Mouse (Mus musculus) left cerebral cortex, adult 18-20 months (tissue): ENCODE data around the gene Ostc. TPM values are rescaled to one million over a fixed set of nuclear protein-coding genes. Genes with fewer than 3 reads are reported as not detected.

Source experiments
- DNase-seq, 2 experiments: peaks; one replicate each; pipeline ENCODE4 v3.0.0; 2021 to 2022; ENCODE audit warnings: low spot score in 2 of 2, mixed read lengths in 1 of 2
- long read RNA-seq, 2 experiments: library from polyadenylated mRNA; stranded (forward); transcript quantifications; one replicate each; pipeline ENCODE4 v2.0.0; 2021
- total RNA-seq, 2 experiments: library from RNA; stranded (reverse); gene quantifications; 2 replicates each; pipeline ENCODE4 v1.2.3; 2021

The Ostc gene
- 10 to 100 TPM; 57.4 to 61.3 TPM for total RNA-seq
- long read RNA-seq, experiment 1, transcript Ostc-201 (4 exons, 1,067 nt), result major isoform, 65 of 72 reads
- long read RNA-seq, experiment 1, partial matches to known transcripts, result 5 of 72 reads
- long read RNA-seq, experiment 1, other reads (novel, unspliced or antisense), result 0 of 72 reads
- long read RNA-seq, experiment 2, transcript Ostc-201 (4 exons, 1,067 nt), result major isoform, 79 of 84 reads
- long read RNA-seq, experiment 2, partial matches to known transcripts, result 1 of 84 reads
- long read RNA-seq, experiment 2, other reads (novel, unspliced or antisense), result 0 of 84 reads

DNA sequence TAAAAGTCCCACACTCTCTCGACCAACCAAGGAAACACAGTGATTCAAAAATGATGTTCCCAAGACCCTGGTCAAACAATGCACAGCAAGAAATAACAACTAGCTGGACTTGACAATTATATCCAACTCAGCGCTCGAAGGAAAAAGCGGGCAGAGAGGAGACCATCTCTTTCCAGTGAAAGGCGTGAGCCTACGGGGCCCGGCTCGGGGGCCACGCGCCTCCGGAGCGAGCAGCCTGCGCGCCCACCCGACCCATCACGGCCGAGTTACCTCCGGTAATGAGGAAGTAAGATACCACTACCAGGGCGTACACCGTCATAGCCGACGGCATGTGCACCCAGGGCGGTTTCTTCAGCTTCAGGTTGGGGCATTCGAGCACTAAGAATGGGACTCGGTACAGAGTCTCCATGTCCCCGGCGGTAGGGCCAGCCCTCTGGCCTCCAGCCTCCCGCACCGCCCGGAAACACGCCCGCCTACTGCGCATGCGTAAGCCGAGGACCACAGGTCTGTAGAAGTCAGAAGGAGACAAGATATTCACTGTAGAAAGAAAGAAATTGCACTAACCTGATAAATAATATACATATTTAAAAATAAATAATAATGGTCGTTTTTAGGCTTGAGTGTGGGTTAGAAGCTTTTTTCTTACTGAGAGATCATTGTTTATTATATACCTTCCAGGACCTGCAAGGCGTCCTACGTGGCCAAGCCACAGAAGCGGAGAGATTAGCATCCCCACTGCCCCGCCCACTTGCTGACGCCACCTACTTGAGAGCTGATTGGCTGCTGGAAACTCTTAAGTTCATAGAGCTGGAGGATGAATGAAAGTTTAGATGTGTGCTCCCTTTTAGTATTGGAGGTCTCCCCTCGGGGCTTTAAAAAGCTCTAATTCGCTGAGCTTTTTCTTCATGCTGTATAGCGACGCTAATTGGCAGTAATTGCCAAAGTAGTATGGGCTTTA is at the start of gene Ostc:
Gene Ostc (minus strand): TSS at position 478 of the 958 bp plus-strand sequence.
- peak; percentile 94 to 96 for DNase-seq

DNA sequence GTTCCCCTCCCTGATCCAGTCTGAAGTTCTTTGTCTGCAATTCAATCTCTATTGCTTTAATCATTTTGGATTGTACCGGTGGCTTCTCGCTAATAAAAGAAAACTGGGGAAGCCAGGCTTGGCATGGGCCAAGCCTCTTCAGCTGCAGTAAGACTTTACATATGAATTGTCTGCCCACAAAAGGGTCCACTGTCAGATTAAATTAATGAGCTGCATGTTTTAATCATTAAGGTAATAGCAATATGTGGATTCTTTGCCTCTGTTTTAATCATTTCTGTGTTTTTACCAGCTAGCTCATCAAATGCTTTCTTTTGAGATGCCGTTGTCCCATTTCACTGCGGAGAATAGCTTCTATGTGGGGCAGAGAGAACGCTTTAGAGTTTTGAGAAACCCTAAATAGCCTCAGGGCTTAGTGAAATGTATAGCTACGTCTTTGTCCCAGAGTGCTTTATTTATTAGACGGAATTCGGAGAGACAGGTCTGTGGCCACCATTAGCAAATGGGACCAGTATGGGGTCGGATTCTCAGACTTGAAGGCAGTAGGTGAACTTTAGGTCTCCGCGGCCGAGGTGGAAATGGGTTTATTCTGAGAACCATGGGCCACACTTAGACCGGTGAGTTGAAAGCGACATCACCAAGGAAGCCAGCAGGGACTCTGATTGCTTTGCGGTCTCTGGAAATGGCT is 49.1 kb upstream of the Ostc start:
- no peak for DNase-seq

DNA sequence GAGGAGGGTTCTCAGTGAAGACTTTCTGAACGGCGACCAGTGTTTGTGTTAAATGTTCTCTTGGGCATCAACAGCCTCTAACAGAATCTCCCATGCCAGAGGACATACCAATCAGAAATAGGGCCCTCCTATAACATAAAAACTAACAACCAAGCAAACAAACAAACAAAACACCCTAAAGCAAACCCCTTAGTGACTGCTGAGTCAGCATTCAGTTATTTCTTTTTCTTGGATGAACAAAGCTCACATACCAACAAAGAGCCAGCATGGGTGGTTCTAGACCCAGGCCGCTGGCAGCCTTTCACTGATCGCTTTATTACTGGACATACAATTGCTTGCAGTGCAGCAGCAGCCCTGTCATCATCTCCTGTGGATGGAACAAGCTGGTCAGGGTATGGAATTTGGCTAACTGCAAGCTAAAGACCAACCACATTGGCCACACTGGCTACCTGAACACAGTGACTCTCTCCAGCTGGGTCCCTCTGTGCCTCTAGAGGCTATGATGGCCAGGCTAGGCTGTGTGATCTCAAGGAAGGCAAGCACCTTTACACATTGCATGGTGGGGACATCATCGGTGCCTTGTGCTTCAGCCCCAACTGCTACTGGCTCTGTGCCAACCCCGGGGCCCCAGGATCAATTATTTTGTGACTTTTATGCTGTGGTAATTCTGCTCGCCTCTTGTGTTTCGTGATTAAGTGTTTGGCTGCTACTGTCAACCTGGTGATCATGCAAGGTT is 48.0 kb upstream of the Ostc start:
- DNase-seq, result no peak

DNA sequence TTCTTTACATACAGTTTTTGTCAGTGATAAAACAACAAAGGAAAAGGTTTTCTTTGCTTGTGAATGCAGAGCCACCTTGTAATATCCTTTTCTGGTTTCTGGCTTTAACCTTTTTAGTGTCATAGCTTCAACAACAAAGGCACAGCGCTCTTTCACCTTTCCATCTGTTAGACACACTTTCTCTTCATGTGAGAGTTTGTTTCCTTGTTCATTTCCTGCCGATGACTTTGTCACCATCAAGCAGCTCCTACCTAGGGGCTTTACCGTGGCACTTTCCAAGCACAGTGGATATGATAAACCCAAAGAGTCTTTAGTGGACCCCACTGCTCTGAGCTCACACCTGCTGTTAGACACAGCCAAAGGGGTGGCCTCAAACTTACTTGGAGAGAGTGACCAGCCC is 40.0 kb upstream of the Ostc start:
- no peak for DNase-seq

DNA sequence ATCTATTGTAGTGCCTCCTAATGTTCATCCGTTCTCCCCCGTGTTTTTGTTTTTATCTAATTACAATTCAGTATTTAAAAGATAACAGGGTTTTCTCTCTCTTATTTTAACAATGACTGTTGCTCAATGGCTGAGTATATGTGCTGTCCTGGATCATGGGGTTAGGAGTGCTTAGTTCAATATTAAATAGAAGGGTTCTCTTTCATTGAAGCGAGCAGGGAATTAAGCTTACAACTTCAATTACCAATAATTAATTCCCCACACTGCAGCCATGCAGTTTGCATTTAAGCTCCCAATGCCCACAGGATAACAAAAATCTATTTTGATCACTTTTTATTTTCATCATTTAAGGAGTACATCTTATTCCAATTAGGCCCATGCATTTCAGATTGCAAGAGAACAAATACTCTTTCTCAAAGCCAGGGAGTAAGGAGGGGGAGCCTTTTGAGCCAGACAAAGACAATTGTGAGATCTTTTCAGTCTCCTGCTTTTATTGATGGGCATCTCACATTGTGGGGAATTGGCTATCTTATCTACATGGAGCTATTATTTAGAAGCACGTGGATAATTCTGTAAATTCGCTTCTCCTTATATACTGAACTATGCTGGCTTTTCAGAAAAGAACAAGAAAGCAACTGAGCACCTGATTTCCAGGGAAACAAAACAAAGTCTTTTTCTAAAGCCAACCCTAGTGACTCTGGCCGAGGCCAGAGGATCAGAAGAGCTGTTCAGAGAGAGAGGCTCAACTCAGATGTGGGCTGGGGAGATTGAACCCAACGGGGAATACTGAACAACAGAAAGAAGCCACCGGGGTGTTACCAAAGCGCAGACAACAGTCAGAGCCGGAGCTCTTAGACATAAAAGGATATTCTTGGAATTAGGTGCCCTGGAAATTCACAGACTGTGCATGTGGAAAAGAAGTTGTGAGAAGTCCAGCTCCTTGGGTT is 37.7 kb upstream of the Ostc start:
- no peak for DNase-seq

DNA sequence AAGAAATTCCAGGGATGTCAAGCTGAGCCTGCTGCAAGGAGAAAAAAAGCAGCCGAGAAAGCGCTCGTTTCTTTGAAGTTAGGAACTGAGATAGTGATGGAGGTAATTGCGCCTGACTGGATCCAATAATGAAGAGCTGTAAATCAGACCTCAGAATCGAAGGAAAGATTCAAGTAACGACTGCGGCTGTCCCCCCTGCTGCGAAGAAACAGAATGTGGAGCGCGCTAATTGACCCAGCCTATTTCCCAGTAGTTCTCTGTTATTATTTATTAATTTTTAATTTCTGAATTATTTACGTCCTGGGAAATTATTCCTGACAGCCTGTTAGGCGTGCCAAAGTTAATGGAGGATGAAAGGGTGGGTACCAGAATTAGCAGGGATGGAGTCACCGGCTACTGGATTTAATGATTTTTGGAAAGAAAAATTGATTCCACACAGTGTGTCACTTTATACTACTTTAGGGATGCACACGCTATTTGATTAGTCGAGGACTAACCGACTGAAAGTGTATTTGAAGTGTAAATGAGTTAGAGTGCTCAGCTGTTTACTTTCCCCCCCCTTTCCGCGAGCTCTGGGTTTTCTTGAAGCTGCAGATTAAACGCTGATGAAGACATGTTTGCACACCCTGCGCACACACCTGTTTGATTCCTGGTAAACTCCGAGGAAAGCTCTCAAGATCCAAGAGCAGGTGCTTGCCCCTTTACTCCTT is 28.6 kb upstream of the Ostc start:
- DNase-seq, result no peak

DNA sequence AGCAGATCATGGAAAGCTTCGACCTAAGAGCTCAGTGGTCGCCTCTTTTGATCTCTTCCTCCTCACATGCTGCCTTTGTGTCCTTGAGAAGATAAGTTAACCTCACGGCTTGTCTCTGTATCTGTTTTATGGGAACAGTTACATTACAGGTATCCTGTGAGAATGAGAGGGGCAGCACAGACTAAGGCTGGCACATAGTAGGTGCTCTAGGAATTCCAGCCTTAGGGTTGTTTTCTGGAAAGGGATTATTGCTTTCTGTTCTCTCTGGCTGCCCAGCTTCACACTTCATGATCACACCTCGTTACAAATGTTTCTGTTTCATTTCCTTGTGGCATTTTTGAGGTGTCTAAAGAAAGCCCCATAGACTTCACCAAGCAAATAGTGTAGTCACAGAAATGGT is 27.5 kb upstream of the Ostc start:
- DNase-seq, result no peak

DNA sequence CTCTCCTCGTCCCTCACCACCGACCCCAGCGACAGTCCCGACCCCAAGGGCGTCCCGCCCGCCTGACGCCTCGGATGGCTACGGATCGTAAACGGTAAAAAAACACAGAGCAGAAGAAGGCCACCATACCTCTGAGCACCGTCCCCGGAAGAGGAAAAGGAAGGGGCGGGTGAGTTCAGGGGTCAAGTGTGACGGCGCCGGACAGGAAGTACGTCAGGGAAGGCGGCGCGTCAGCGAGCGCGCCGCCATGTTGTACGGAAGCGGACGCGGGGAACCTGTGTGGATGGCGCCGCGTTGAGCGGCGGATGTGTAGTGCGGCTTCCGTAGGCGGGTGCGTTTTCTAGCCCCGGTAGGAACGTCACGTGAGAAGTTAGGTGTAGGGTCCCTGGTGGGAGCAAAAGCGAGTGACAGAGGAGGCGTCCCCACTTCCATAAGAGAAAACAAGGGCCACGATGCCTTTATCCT is 21.0 kb upstream of the Ostc start, which contains the start of gene Rpl34:
Gene Rpl34 (minus strand): TSS at position 210 of the 465 bp plus-strand sequence.
- peak; percentile 92 to 96 for DNase-seq

DNA sequence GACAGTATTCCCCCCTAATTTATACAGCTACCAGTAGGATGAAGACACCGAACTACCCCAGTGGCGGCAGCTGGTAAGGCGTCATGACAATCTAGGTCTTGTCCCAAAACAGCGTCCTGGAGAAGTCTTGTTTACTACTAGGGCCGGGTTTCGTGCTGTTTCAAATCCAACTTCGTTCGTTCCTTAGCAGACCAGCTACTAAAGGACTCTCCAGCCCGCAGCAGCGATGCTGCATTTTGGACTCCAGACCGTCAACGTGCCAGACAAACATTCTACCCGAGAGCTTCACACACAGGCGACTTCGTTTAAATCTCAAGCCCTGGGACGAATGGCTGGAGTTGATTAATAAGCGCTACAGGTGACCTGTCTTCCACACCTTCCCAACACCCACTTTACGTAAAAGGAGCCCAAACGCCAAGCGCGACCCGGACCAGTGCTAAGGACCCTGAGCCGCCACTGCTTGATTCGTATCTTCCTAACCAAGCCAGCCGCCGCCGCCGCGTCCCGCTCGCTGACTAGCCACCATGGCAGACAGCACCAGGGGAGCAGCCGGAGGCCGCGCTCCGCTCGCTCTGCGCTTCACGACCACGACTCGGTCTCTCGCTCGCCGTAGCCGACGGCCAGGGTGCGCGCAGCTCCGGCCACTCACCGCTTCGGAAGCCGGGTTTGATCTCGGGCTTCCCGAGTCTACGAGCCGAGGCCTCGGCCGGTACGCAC is 20.4 kb upstream of the Ostc start:
- DNase-seq, result peak in 1 of 2 experiments; percentile 21

DNA sequence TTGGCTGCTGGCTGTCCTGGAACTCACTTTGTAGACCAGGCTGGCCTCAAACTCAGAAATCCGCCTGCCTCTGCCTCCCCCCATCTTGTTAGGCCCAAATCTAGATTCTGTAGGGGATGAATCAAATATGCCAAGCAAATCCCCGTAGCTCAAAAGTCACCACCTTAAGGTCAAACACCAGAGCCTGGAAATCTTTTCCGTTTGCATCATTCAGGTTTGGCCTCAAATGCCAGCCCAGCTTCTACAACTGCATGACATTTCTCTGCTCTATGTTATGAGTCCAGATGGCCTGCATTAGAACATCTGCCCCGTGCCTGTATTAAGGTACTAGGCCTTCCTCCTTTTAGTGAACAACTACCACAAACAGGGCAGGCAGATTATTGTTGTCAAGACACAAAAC is 18.4 kb upstream of the Ostc start:
- no peak for DNase-seq

DNA sequence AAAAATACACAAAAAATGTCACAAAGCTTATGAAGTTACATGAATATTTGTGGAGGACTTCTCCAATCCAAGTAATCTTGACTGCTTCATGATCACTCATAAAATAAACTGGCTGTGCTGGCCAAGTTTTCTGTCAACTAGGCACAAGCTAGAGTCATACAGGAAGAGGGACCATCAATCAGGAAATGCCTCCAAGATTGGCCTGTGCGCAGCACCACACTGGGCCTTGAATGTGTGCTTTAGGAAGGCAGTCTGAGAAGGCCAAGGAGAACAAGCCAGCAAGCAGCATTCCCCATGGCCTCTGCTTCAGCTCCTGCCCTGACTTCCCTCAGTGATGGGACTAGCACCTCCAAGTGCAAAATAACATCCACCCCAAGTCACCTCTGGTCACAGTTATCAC is 17.8 kb upstream of the Ostc start:
- DNase-seq, result no peak

DNA sequence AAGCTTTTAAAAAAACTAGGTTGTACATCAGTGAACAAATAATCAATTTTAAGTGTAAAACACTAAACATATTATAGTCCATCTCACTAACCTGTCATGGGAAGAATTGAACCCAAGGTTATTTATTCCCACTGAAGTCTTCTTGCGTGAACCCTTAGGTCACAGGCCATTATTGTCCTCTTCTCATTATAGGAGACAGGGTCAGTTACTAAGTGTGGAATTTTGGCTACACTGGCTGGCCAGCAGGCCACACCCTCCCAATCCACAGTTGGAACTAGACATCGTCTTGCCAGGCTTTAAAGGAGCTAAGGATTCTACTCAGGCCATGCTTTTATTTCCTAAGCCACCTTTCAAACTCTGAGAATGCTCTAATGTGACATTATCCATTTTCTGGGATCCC is 16.5 kb upstream of the Ostc start:
- no peak for DNase-seq

DNA sequence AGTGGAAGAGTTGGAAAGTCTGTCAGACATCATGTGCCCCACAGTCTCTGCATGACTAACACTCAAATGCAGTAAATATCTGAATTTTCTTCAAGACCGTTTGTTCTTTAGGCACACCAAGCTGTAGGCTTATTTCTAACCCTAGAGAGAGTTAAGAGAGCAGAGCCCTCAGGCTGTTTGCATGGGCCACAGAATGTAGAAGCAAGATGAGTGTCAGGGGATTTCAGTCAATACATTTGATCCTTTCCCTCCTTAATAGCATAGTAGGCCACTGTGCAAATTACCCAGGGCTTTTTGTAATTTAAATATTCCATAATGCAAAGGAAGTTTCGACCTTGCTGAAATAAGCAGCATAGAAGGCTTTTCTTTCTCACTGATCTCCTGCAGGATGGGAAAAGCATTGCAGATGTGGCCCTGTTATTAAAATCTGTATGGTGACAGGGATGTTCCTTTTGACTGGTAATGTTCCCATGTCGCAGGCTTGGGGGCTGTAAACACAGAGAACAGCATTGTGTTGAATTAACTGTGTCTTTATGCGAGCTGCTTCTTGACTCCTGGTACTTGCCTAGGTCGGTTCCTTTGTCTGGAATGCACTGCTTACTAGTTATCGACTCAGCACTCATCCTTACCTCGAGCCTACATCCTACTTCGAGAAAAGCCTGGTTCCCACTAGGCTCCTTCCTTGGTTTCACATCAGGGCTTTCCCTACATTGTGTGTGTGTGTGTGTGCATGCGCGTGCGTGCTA is 13.7 kb upstream of the Ostc start:
- no peak for DNase-seq

DNA sequence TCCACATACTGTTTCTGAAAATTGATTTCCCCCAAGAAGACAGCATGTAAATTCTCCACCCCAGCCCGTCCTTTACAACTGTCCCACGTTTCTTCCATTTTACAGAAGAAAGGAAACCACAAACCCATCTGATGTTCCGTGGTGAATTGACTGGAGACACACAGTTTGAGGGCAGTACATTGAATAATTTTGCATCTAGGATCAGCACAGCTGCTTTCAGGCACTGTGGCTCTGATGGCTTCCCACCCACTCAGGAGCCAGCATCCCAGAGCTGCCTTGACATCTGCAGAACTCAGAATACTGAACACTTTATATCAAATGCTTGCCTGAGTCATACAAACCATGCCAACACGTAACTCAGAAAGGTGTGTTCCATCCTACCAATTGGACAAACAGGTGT is 11.0 kb upstream of the Ostc start:
- DNase-seq, result no peak

DNA sequence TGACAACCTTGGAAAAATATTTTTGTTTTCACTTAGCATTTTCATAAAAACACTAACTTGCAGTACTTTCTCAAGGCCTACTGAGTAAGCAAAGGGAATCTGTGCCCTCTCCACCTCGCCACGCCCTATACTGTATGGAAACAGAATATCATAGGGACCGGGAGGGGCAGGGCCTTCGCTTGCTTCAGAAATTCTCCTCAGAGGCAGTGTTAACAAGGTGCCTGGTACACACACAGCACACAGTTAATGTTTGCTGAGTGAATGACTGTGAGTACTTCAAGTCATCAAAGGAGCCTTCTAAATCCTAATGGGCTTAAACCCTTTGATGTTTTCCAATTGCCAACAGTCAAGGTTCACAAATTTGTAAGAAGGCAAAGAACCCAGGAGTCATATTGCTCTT is 9.6 kb upstream of the Ostc start:
- DNase-seq, result no peak

DNA sequence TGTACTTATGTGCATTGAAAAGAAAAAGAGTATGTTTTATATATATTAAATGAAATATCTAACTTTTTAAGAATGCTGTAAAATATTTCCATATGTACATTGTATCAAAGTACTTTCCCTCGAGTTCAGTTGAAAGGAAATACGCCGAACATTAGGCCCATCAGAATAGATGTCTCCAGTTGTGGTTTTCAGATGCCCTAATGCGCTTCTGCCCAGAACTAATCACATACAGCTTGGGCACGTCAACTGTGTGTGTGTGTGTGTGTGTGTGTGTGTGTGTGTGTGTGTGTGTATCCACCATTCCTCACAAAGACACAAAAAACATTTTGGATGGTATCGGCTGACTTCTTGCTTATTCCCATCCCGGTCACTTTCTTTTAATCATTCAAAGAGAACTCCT is 7.3 kb upstream of the Ostc start:
- no peak for DNase-seq

DNA sequence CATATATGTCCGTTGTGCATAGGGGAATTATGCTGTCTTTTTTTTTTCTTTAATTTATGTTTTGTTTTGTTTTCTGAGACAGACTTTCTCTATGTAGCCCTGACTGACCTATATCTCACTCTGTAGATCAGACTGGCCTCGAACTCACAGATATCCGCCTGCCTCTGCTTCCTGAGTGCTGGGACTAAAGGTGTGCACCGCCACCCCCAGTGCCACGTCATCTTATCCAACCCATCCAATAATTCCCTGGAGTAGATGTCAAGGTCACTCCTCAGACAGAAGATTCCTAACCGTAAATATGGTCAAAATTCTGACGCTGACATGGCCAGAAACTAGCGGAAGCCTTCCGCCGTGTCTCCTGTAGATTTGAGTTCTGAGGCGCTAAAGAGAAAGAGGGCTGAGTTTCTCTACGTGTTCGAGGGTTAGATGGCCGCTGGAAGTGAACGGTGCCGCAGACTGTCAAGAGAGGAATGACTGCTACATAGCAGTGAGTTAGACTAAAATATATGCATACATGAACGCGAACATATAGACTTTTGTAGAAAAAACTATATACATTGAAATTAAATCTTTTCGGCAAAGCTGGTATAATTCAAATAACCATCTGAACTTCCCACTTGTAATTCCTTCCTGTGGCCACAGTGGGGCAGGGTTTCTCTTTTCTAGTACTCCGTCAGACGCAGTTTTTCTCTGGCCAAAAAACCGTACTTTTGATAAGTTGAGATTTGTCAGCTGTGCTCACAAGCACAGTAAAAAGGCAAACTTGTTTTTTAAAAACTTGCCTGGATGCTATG is 5.7 kb upstream of the Ostc start:
- peak; percentile 74 to 77 for DNase-seq
